Mouse (Mus musculus) hindbrain, embryonic 16.5 days (tissue): ENCODE measurements at regions not wholly inside any gene's neighbourhood (a gene's known extent, or its start where the extent isn't known, plus 50 kb on each side); places are given as distances from the start of the nearest gene placed in this dataset.

Source experiments
- ATAC-seq: fragments of 200-750 bp; cut with Nextera tagmentation; 2 replicates; pipeline ENCODE4 v1.8.0; 2017; ENCODE audit warnings: moderate TSS enrichment, moderate library complexity
- H3K27ac ChIP-seq: fragments of 300-500 bp; sonication (generic); 2 replicates; pipeline ENCODE4 v1.5.1; 2014; ENCODE audit warnings: low read depth, mild to moderate bottlenecking, control low read depth, low read length, moderate library complexity
- H3K27me3 ChIP-seq: fragments of 300-500 bp; sonication (generic); replicated peaks from 2 replicates; pipeline ENCODE4 v1.6.1; 2014; ENCODE audit warnings: low read length; ENCODE audit not compliant: control insufficient read depth, insufficient read depth
- H3K36me3 ChIP-seq: fragments of 300-500 bp; sonication (generic); 2 replicates; pipeline ENCODE4 v1.6.1; 2014; ENCODE audit warnings: mild to moderate bottlenecking, low read length, moderate library complexity, mixed read lengths; ENCODE audit not compliant: control insufficient read depth, insufficient read depth
- H3K4me1 ChIP-seq: fragments of 300-500 bp; sonication (generic); 2 replicates; pipeline ENCODE4 v1.6.1; 2014; ENCODE audit warnings: low read depth, low read length; ENCODE audit not compliant: control insufficient read depth, insufficient read depth
- H3K4me2 ChIP-seq: fragments of 300-500 bp; sonication (generic); 2 replicates; pipeline ENCODE4 v1.6.1; 2014; ENCODE audit warnings: mild to moderate bottlenecking, low read length, control low read depth, moderate library complexity
- H3K4me3 ChIP-seq: fragments of 300-500 bp; sonication (generic); 2 replicates; pipeline ENCODE4 v1.5.1; 2014; ENCODE audit warnings: mild to moderate bottlenecking, low read length, control low read depth, moderate library complexity
- H3K9ac ChIP-seq: fragments of 300-500 bp; sonication (generic); 2 replicates; pipeline ENCODE4 v1.6.1; 2014; ENCODE audit warnings: low read depth, mild to moderate bottlenecking, control low read depth, low read length, moderate library complexity
- H3K9me3 ChIP-seq: fragments of 300-500 bp; sonication (generic); 2 replicates; pipeline ENCODE4 v1.6.1; 2014; ENCODE audit warnings: mild to moderate bottlenecking, low read length, moderate library complexity; ENCODE audit not compliant: control insufficient read depth
- WGBS: fragments of 180-500 bp; shearing (Covaris S2); extraction: QIAGEN DNeasy Blood & Tissue Kit; methylation state at CpG from one replicate; pipeline ENCODE4 v1.1.7; 2014; 5-methylcytosine and 5-hydroxymethylcytosine counted together

DNA sequence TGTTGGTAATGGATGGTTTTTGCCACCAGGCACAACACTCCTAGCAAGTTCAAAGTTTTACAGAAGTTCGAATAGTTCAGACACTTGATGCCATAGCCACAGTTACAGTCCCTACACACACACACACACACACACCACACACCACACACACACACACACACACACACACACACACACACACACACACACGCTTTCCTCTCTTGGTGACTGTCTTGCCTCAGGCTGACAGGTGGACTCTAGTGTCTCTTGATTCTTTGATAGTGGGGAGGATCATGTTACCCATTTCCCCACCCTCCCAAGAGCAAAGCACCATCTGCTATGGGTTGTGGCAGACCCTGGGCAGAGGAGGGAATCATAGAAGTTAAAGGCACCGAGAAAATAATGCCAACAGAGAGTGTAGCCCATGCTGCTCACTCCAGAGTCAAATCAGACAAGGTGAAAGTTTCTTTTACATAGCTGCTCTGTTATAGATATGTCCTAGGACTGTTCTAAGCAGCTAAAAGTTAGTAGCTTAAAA is 75.9 kb downstream of the Klhl25 start:
- H3K4me1 ChIP-seq: no peaks in the 10 kb centered on the region
- H3K27ac ChIP-seq: no peak overlapping the region
- H3K27me3 ChIP-seq: no peaks in the 10 kb centered on the region
- no peak overlapping the region for H3K9ac ChIP-seq
- H3K4me3 ChIP-seq: no peak overlapping the region
- 73% methylated on average over 3 of the region's 3 CpGs for WGBS
- no peak for ATAC-seq
- H3K36me3 ChIP-seq: no peaks in the 10 kb centered on the region
- no peaks in the 10 kb centered on the region for H3K9me3 ChIP-seq
- H3K4me2 ChIP-seq: no peak overlapping the region

- H3K9ac ChIP-seq: no peak overlapping the region
- ATAC-seq: peak; percentile 84
- WGBS: 28% methylated on average over 4 of the region's 4 CpGs
- H3K36me3 ChIP-seq: no peaks in the 10 kb centered on the region
- no peak overlapping the region for H3K4me2 ChIP-seq
- H3K27me3 ChIP-seq: no peaks in the 10 kb centered on the region
- H3K4me1 ChIP-seq: no peaks in the 10 kb centered on the region
- no peak overlapping the region for H3K4me3 ChIP-seq
- no peak overlapping the region for H3K27ac ChIP-seq
- no peaks in the 10 kb centered on the region; the same call in 1 of the 2 replicates for H3K9me3 ChIP-seq
These were observed 79.4 kb downstream of the Klhl25 start for GRCm38 (mm10) chr7:75927537-75927936.

DNA sequence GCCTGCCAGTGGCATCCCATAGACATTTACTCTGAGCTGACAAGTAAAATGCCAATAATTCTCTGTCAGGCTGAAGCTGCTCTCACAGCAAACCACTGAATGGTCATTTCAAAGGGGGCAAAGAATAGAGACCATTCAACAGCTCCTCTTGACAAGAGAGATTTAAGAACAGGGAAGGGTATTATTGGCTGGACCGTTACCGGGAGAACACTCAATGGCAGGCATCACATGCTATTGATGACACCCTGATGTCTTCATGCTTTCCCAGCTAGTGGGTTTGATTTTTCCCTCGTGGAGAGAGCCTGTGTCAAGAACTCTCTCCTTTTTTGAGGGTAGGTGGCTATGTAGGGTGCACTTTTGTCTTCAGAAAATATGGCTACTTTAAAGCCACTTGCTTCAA is 95.7 kb downstream of the Klhl25 start:
- no peaks in the 10 kb centered on the region for H3K36me3 ChIP-seq
- no peak overlapping the region for H3K27ac ChIP-seq
- H3K9ac ChIP-seq: no peak overlapping the region
- H3K4me3 ChIP-seq: no peak overlapping the region
- 12% methylated on average over 3 of the region's 3 CpGs for WGBS
- H3K9me3 ChIP-seq: no peaks in the 10 kb centered on the region
- H3K4me2 ChIP-seq: no peak overlapping the region
- H3K4me1 ChIP-seq: no peaks in the 10 kb centered on the region
- H3K27me3 ChIP-seq: no peaks in the 10 kb centered on the region
- ATAC-seq: no peak

- peak; percentile 91 for ATAC-seq
- Histone ChIP-seq H3K4me3 (no peak overlapping the region), H3K36me3 (no peaks in the 10 kb centered on the region), H3K9ac (no peak overlapping the region), H3K27ac (no peak overlapping the region), H3K4me1 (no peaks in the 10 kb centered on the region), H3K4me2 (no peak overlapping the region), H3K27me3 (no peaks in the 10 kb centered on the region), H3K9me3 (no peaks in the 10 kb centered on the region)
- 55% methylated on average over 9 of the region's 9 CpGs for WGBS
These were observed 107.6 kb downstream of the Klhl25 start for GRCm38 (mm10) chr7:75955671-75956070.

DNA sequence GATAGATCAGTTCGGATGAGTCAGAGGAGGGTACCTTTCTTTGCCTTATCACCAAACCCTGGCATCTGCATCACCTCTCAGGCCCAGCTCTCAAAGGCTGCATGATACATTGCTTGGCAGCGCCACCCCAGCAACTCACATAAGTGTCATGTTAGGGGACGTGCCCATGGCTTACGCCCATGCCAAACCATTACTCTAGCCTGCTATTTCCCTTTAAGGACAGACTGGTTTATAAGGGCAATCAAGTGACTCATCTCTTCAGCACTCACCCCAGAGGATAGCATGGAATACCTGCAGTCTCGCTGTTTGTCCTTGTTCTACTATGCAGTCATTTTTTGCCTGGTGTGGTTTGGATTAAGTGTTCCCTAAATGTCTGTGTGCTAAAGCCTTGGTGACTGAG is 109.3 kb downstream of the Klhl25 start:
- no peak overlapping the region for H3K4me3 ChIP-seq
- ATAC-seq: no peak
- H3K36me3 ChIP-seq: no peaks in the 10 kb centered on the region
- no peaks in the 10 kb centered on the region for H3K4me1 ChIP-seq
- H3K9me3 ChIP-seq: no peaks in the 10 kb centered on the region
- no peak overlapping the region for H3K4me2 ChIP-seq
- WGBS: 86% methylated on average over 5 of the region's 5 CpGs
- no peak overlapping the region for H3K9ac ChIP-seq
- H3K27ac ChIP-seq: no peak overlapping the region
- no peaks in the 10 kb centered on the region for H3K27me3 ChIP-seq

DNA sequence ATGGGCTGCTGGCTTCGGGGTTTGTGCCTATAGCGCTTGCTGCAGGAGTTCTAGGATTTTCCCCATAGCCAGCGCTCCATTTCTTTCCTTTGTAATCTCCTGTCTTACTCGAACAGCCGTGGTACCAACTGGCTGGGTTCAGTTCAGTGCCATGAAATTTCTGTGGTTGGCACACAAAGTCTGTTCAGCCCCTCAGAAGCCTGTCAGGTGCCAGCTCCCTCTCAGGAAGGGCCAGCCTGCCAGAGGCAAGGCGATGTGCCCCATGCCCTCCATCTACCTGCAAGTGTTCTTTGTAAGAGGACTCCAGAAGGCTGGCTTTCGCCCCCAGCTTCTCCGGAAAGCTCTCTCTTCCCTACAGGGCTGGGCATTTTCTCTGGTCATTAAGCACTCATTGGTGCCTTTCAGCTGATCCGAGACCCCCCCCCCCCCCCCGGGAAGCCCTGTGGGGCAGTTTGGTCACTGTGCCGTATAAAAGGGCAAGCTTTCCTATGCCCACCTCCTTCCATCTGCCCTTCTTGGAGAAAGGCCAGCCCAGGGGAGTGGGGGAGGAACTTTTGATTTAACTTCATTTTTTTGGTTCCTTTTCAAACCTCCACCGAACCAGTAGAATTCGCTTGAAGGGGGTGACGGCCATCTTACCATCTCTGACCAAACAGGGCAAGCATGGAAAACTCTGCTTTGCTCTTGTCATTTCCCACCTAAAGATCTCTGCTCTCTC is 112.0 kb downstream of the Klhl25 start:
- Histone ChIP-seq H3K9me3 (no peaks in the 10 kb centered on the region), H3K4me1 (no peaks in the 10 kb centered on the region), H3K27ac (no peak overlapping the region), H3K36me3 (no peaks in the 10 kb centered on the region), H3K4me3 (no peak overlapping the region), H3K9ac (no peak overlapping the region), H3K27me3 (no peaks in the 10 kb centered on the region), H3K4me2 (no peak overlapping the region)
- peak; percentile 54 for ATAC-seq
- WGBS: 77% methylated on average over 14 of the region's 14 CpGs

- no peak for ATAC-seq
- no peaks in the 10 kb centered on the region for H3K4me1 ChIP-seq
- no peaks in the 10 kb centered on the region for H3K9me3 ChIP-seq
- H3K4me3 ChIP-seq: no peak overlapping the region
- no peaks in the 10 kb centered on the region for H3K27me3 ChIP-seq
- H3K36me3 ChIP-seq: no peaks in the 10 kb centered on the region
- H3K9ac ChIP-seq: no peak overlapping the region
- WGBS: 88% methylated on average over 5 of the region's 5 CpGs
- no peak overlapping the region for H3K4me2 ChIP-seq
- H3K27ac ChIP-seq: no peak overlapping the region
These were observed 120.1 kb downstream of the Klhl25 start for GRCm38 (mm10) chr7:75968177-75968576.

DNA sequence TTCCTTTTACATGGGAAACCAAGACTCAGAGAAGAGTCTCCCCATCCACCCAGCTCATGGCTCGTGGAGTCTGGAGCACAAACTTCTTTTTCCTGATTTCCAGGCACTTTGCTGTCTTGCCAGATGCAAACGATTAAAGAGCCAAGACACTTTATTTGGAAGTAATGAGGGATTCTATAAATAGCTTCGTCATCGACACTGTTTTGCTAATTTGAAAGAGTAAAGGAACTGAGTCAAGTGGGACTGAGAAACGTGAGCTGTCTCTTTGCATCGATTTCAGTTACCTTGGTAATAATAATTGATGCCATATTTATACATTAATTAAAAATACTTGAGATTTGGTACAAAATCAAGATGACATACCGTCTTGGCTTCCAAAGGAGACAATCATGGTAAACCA is 122.8 kb downstream of the Klhl25 start:
- 73% methylated on average over 7 of the region's 7 CpGs for WGBS
- Histone ChIP-seq H3K4me1 (no peaks in the 10 kb centered on the region), H3K4me2 (no peak overlapping the region), H3K27ac (no peak overlapping the region), H3K9me3 (no peaks in the 10 kb centered on the region), H3K36me3 (no peaks in the 10 kb centered on the region), H3K9ac (no peak overlapping the region), H3K27me3 (no peaks in the 10 kb centered on the region), H3K4me3 (no peak overlapping the region)
- ATAC-seq: no peak

DNA sequence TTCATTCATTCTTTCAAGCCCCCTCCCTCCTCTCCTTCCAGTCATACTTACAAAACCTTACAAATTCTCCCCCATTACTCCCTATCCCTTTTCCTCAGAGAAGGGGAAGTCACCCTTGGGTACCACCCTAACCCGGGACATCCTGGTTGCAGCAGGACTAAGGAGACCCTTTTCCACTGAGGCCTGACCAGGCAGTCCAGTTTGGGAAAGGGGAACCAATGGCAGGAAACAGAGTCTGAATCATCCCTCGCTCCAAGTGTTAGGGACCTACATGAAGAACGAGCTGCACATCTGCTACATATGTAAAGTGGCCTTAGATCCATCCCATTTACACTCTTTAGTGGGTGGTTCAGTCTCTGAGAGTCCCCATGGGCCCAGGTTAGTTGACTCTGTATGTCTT is 123.6 kb downstream of the Klhl25 start:
- Histone ChIP-seq H3K27ac (no peak overlapping the region), H3K4me1 (no peaks in the 10 kb centered on the region), H3K4me3 (no peak overlapping the region), H3K9me3 (no peaks in the 10 kb centered on the region), H3K36me3 (no peaks in the 10 kb centered on the region), H3K4me2 (no peak overlapping the region), H3K9ac (no peak overlapping the region), H3K27me3 (no peaks in the 10 kb centered on the region)
- WGBS: 92% methylated on average over 3 of the region's 3 CpGs
- no peak for ATAC-seq
